Mouse (Mus musculus): ENCODE measurements around the gene Grin2a. TPM values are rescaled to one million over a fixed set of nuclear protein-coding genes. Genes with fewer than 3 reads are reported as not detected.

Grin2a gene
- polyA plus RNA-seq, 1 experiment from 2014 or later = 0.30 TPM

GRCm38 (mm10) chr16:9873001-9873400 lies 122.4 kb downstream of the Grin2a start:
- Histone ChIP-seq H3K36me3 (ENCODE audit: control insufficient read depth, insufficient read depth, low read length) (no peaks in the 10 kb centered on the region), H3K9ac (ENCODE audit: low read length) (no peak overlapping the region), H3K4me3 (ENCODE audit: low read depth, low read length) (no peak overlapping the region), H3K4me1 (replicated peaks; ENCODE audit: control insufficient read depth, insufficient read depth, low read length) (no peaks in the 10 kb centered on the region), H3K9me3 (ENCODE audit: control insufficient read depth, low read length) (no peaks in the 10 kb centered on the region), H3K27ac (ENCODE audit: low read depth) (no peak overlapping the region), H3K27me3 (replicated peaks; ENCODE audit: control insufficient read depth, insufficient read depth, low read length) (no peaks in the 10 kb centered on the region), H3K4me2 (ENCODE audit: low read length) (no peak overlapping the region)
- WGBS = 53% methylated on average over 4 of the region's 4 CpGs
- DNase-seq (ENCODE audit: low spot score) (no peak), ATAC-seq (replicated peaks; ENCODE audit: low FRiP score, low TSS enrichment, low read depth) (no peak)

- Histone ChIP-seq H3K27ac (ENCODE audit: low read depth) (no peak overlapping the region), H3K36me3 (ENCODE audit: control insufficient read depth, insufficient read depth, low read length) (no peaks in the 10 kb centered on the region), H3K4me3 (ENCODE audit: low read depth, low read length) (no peak overlapping the region), H3K9ac (ENCODE audit: low read length) (no peak overlapping the region), H3K27me3 (replicated peaks; ENCODE audit: control insufficient read depth, insufficient read depth, low read length) (no peaks in the 10 kb centered on the region), H3K9me3 (ENCODE audit: control insufficient read depth, low read length) (no peaks in the 10 kb centered on the region), H3K4me1 (replicated peaks; ENCODE audit: control insufficient read depth, insufficient read depth, low read length) (no peaks in the 10 kb centered on the region), H3K4me2 (ENCODE audit: low read length) (no peak overlapping the region)
- DNase-seq (ENCODE audit: low spot score) (no peak), ATAC-seq (replicated peaks; ENCODE audit: low FRiP score, low TSS enrichment, low read depth) (no peak)
- 79% methylated on average over 3 of the region's 3 CpGs for WGBS
These were observed 129.7 kb downstream of the Grin2a start for GRCm38 (mm10) chr16:9865710-9866109.

DNA sequence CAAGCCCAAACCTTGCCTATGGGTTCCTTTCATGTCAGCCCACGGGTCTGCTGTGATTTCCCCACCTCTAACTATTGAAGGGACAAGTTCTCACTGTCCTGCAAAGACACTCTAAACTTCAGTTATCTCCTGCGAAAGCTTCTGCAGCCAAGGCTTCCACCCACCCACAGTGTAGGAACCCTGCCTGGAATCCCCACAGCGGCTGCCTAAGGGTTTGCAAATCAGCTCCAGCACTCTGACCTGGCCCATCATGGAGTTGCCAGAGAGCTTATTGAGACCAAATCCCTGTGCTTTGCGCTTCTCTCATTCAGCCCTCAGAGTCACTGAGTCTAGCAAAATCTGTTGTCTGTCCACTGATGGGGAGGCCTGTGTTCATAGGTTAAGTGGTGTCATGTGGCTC lies 130.3 kb downstream of the Grin2a start:
- no peak for ATAC-seq (replicated peaks; ENCODE audit: low FRiP score, low TSS enrichment, low read depth)
- 71% methylated on average over 4 of the region's 4 CpGs for WGBS
- no peaks in the 10 kb centered on the region for H3K27me3 ChIP-seq (replicated peaks; ENCODE audit: control insufficient read depth, insufficient read depth, low read length)

GRCm38 (mm10) chr16:9857758-9858157 lies 137.6 kb downstream of the Grin2a start:
- WGBS = 85% methylated on average over 2 of the region's 2 CpGs
- H3K9ac ChIP-seq (ENCODE audit: low read length) = no peak overlapping the region

More for the DNA sequence above, 130.3 kb downstream of the Grin2a start:
- H3K27ac ChIP-seq (ENCODE audit: low read depth) = no peak overlapping the region
- no peaks in the 10 kb centered on the region for H3K9me3 ChIP-seq (ENCODE audit: control insufficient read depth, low read length)
- DNase-seq (ENCODE audit: low spot score) = no peak
- H3K4me3 ChIP-seq (ENCODE audit: low read depth, low read length) = no peak overlapping the region
- no peaks in the 10 kb centered on the region for H3K4me1 ChIP-seq (replicated peaks; ENCODE audit: control insufficient read depth, insufficient read depth, low read length)
- H3K36me3 ChIP-seq (ENCODE audit: control insufficient read depth, insufficient read depth, low read length) = no peaks in the 10 kb centered on the region
- no peak overlapping the region for H3K4me2 ChIP-seq (ENCODE audit: low read length)
- no peak overlapping the region for H3K9ac ChIP-seq (ENCODE audit: low read length)

DNA sequence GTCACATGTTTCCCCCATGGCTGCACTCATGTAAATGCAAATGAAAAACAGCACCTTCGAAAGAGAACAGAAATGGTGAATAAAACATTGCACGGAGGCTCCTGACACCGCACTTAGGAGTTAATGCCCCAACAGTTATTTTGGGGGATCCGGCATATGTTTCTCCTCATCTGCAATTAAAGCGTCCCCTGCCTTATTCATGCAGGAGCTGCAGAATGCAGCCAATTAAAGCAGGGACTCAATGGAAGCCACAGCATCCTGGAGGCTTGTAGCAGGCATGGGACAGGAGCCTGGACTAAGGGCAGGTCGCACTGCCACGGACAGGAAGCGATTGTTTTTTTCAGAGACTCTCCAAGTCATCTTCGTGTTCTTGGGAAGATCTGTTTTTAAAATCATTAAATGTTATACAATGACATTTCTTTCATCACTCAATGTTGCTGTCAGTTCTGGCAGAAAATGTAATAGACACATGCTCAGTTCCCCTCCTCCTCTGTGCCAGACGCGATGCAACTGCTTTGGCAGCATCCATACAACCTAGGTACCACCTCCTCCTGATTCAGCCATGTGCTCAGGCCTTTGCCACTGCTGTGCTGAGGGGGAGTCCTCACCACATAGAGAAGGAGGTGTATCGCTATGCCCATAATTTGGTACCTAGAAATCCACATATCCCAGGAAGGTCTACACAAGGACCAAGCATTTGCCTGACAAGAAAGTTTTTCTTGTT lies 143.9 kb downstream of the Grin2a start:
- Histone ChIP-seq H3K4me2 (ENCODE audit: low read length) (no peak overlapping the region), H3K9ac (ENCODE audit: low read length) (no peak overlapping the region), H3K4me1 (replicated peaks; ENCODE audit: control insufficient read depth, insufficient read depth, low read length) (no peaks in the 10 kb centered on the region), H3K27me3 (replicated peaks; ENCODE audit: control insufficient read depth, insufficient read depth, low read length) (no peaks in the 10 kb centered on the region), H3K27ac (ENCODE audit: low read depth) (no peak overlapping the region), H3K4me3 (ENCODE audit: low read depth, low read length) (no peak overlapping the region), H3K36me3 (ENCODE audit: control insufficient read depth, insufficient read depth, low read length) (no peaks in the 10 kb centered on the region), H3K9me3 (ENCODE audit: control insufficient read depth, low read length) (no peaks in the 10 kb centered on the region)
- 82% methylated on average over 12 of the region's 12 CpGs for WGBS
- ATAC-seq (replicated peaks; ENCODE audit: low FRiP score, low TSS enrichment, low read depth) = no peak
- DNase-seq (ENCODE audit: low spot score) = no peak

More at GRCm38 (mm10) chr16:9857758-9858157, 137.6 kb downstream of the Grin2a start:
- Histone ChIP-seq H3K36me3 (ENCODE audit: control insufficient read depth, insufficient read depth, low read length) (no peaks in the 10 kb centered on the region), H3K27me3 (replicated peaks; ENCODE audit: control insufficient read depth, insufficient read depth, low read length) (no peaks in the 10 kb centered on the region), H3K4me1 (replicated peaks; ENCODE audit: control insufficient read depth, insufficient read depth, low read length) (no peaks in the 10 kb centered on the region), H3K9me3 (ENCODE audit: control insufficient read depth, low read length) (no peaks in the 10 kb centered on the region), H3K4me3 (ENCODE audit: low read depth, low read length) (no peak overlapping the region), H3K4me2 (ENCODE audit: low read length) (no peak overlapping the region), H3K27ac (ENCODE audit: low read depth) (no peak overlapping the region)
- ATAC-seq (replicated peaks; ENCODE audit: low FRiP score, low TSS enrichment, low read depth) = no peak
- DNase-seq (ENCODE audit: low spot score) = no peak

DNA sequence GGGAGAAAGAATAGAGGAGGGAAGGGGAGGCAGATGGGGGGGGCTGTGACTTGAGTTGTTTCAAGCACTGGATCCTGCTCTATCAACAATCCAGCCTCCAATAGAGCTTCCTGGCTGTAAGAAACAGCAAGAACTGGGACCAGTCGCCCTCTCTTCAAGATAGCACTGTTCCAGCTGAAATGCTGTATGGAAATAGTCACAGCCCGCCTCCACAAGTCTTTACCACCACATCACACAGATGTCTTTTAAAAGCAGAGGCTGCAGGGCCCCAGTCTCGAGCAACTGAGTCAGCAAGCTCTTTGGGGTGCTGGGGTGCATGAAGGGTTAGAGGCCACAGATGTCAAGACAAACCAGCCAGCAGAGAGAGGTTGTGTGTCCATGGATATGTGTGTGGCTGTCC lies 153.9 kb downstream of the Grin2a start:
- H3K27me3 ChIP-seq (replicated peaks; ENCODE audit: control insufficient read depth, insufficient read depth, low read length) = no peaks in the 10 kb centered on the region
- WGBS = 59% methylated on average over 3 of the region's 3 CpGs
- ATAC-seq (replicated peaks; ENCODE audit: low FRiP score, low TSS enrichment, low read depth) = no peak

DNA sequence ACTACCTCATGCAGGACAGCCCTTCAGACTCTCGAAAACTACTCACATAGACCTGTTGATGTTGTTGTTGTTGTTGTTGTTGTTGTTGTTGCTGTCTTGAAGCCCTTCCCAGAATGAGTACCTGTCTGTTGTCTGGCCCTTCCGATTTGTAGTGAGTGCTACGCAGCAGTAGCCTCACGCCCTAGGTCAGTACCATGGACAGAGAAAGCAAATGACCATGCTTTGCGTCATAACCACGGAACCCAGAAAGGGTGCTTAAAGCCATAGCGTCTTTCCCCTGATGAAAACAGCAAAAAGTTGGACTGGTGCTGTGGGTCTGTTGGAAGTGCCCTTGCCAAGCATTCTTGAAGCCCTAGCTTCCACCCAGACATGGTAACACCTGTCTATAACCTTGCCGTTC lies 158.8 kb downstream of the Grin2a start:
- Histone ChIP-seq H3K4me2 (ENCODE audit: low read length) (no peak overlapping the region), H3K4me1 (replicated peaks; ENCODE audit: control insufficient read depth, insufficient read depth, low read length) (no peaks in the 10 kb centered on the region), H3K9me3 (ENCODE audit: control insufficient read depth, low read length) (no peaks in the 10 kb centered on the region), H3K27me3 (replicated peaks; ENCODE audit: control insufficient read depth, insufficient read depth, low read length) (no peaks in the 10 kb centered on the region), H3K9ac (ENCODE audit: low read length) (no peak overlapping the region), H3K27ac (ENCODE audit: low read depth) (no peak overlapping the region), H3K36me3 (ENCODE audit: control insufficient read depth, insufficient read depth, low read length) (no peaks in the 10 kb centered on the region), H3K4me3 (ENCODE audit: low read depth, low read length) (no peak overlapping the region)
- DNase-seq (ENCODE audit: low spot score) = peak; percentile 56
- 0 out of 2 replicates have a peak, but pooled peaks have one; percentile 23 for ATAC-seq (replicated peaks; ENCODE audit: low FRiP score, low TSS enrichment, low read depth)
- 32% methylated on average over 8 of the region's 8 CpGs for WGBS

More for the DNA sequence above, 153.9 kb downstream of the Grin2a start:
- Histone ChIP-seq H3K4me3 (ENCODE audit: low read depth, low read length) (no peak overlapping the region), H3K36me3 (ENCODE audit: control insufficient read depth, insufficient read depth, low read length) (no peaks in the 10 kb centered on the region), H3K9ac (ENCODE audit: low read length) (no peak overlapping the region), H3K4me2 (ENCODE audit: low read length) (no peak overlapping the region), H3K4me1 (replicated peaks; ENCODE audit: control insufficient read depth, insufficient read depth, low read length) (no peaks in the 10 kb centered on the region), H3K27ac (ENCODE audit: low read depth) (no peak overlapping the region), H3K9me3 (ENCODE audit: control insufficient read depth, low read length) (no peaks in the 10 kb centered on the region)
- DNase-seq (ENCODE audit: low spot score) = no peak

- Histone ChIP-seq H3K27ac (ENCODE audit: low read depth) (no peak overlapping the region), H3K36me3 (ENCODE audit: control insufficient read depth, insufficient read depth, low read length) (no peaks in the 10 kb centered on the region), H3K9me3 (ENCODE audit: control insufficient read depth, low read length) (no peaks in the 10 kb centered on the region), H3K4me2 (ENCODE audit: low read length) (no peak overlapping the region), H3K4me3 (ENCODE audit: low read depth, low read length) (no peak overlapping the region), H3K9ac (ENCODE audit: low read length) (no peak overlapping the region), H3K4me1 (replicated peaks; ENCODE audit: control insufficient read depth, insufficient read depth, low read length) (no peaks in the 10 kb centered on the region), H3K27me3 (replicated peaks; ENCODE audit: control insufficient read depth, insufficient read depth, low read length) (no peaks in the 10 kb centered on the region)
- ATAC-seq (replicated peaks; ENCODE audit: low FRiP score, low TSS enrichment, low read depth) (no peak), DNase-seq (ENCODE audit: low spot score) (no peak)
- WGBS = 84% methylated on average over 2 of the region's 2 CpGs
These were observed 161.1 kb downstream of the Grin2a start for GRCm38 (mm10) chr16:9834236-9834635.

DNA sequence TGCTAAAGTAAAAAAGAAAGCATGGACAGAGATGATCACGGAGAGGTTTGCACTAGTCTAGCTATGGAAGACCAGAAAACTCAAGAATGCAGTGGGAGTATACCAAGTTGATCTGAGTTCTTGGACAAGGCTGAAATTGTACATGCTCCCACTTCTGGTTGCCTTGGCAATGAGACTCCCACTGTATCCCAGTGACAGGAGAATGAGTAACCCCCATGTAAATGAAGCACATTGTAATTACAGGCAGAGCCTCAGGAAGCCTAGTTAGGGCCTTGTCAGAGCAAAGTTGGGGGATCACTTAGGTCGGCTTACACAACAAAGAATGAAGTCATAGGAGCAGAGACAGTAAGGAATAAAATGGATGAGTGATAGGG lies 170.3 kb downstream of the Grin2a start:
- H3K9me3 ChIP-seq (ENCODE audit: control insufficient read depth, low read length) = no peaks in the 10 kb centered on the region
- H3K4me1 ChIP-seq (replicated peaks; ENCODE audit: control insufficient read depth, insufficient read depth, low read length) = no peaks in the 10 kb centered on the region
- no peaks in the 10 kb centered on the region for H3K36me3 ChIP-seq (ENCODE audit: control insufficient read depth, insufficient read depth, low read length)
- no peak overlapping the region for H3K9ac ChIP-seq (ENCODE audit: low read length)
- H3K27me3 ChIP-seq (replicated peaks; ENCODE audit: control insufficient read depth, insufficient read depth, low read length) = no peaks in the 10 kb centered on the region
- no peak overlapping the region for H3K4me3 ChIP-seq (ENCODE audit: low read depth, low read length)
- no peak overlapping the region for H3K4me2 ChIP-seq (ENCODE audit: low read length)
- 56% methylated on average over 2 of the region's 2 CpGs for WGBS
- ATAC-seq (replicated peaks; ENCODE audit: low FRiP score, low TSS enrichment, low read depth) (no peak), DNase-seq (ENCODE audit: low spot score) (no peak)
- H3K27ac ChIP-seq (ENCODE audit: low read depth) = no peak overlapping the region
